Mouse (Mus musculus): ENCODE measurements at regions not wholly inside any gene's neighbourhood (a gene's known extent, or its start where the extent isn't known, plus 50 kb on each side); places are given as distances from the start of the nearest gene placed in this dataset.

- TF ChIP-seq CTCF (IDR thresholded peaks at IDR 0.05; ENCODE audit: borderline replicate concordance, insufficient read depth, low read depth, low read length): no peak
- TF ChIP-seq POLR2A (IDR thresholded peaks at IDR 0.05; ENCODE audit: borderline replicate concordance, insufficient read depth, low read length): no peak
These were observed 194.4 kb downstream of the Dcdc2c start for GRCm38 (mm10) chr12:28357764-28358163.
